Mouse (Mus musculus): ENCODE data around the gene Pdcd11. TPM values are rescaled to one million over a fixed set of nuclear protein-coding genes. Genes with fewer than 3 reads are reported as not detected.
"Not testable (repeated sequence)": the region's sequence is repeated elsewhere in the genome, so short reads cannot be mapped to it uniquely, and the experiment has no call there.

The Pdcd11 gene
- polyA plus RNA-seq, 1 experiment from 2014 or later = 4.6 TPM

DNA sequence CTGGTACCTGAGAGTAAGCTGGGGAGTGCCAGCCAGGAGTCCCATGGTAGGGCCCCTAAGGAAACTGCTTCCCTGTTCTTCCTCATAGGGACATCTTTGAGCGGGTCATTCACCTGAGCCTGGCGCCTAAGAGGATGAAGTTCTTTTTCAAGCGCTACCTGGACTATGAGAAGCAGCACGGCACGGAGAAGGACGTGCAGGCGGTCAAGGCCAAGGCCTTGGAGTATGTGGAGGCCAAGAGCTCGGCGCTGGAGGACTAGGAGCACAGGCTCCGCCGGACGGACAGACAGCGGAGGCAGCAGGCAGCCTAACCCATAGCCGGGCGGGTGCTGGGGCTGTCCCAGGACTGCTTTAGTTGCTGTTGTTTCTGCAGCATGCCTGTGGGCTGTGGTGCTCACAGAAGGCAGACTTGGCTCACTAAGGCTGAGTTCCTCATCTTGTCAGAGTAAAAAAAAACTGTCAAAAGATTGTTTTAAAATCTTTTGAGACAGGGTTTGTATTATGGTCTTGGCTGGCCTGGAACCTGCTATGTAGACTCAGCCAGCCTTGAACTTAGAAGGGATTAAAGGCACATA, 40.1 kb downstream of the Pdcd11 start:
- H3K36me3 ChIP-seq = peaks cover 73% of the 10 kb centered on the region
- no peak overlapping the region for H3K27ac ChIP-seq
- no peaks in the 10 kb centered on the region for H3K27me3 ChIP-seq
- 93% methylated on average over 15 of the region's 15 CpGs for WGBS
- H3K4me2 ChIP-seq = no peak overlapping the region
- no peak overlapping the region for H3K9ac ChIP-seq
- ATAC-seq (replicated peaks; ENCODE audit: insufficient number of reproducible peaks, insufficient read depth, low FRiP score, low read depth) = no peak
- H3K4me1 ChIP-seq (replicated peaks) = no peaks in the 10 kb centered on the region
- H3K9me3 ChIP-seq (replicated peaks) = no peaks in the 10 kb centered on the region
- no peak overlapping the region for H3K4me3 ChIP-seq

GRCm38 (mm10) chr19:47133161-47133560, 42.6 kb downstream of the Pdcd11 start:
- no peak overlapping the region for H3K27ac ChIP-seq

GRCm38 (mm10) chr19:47135568-47135967, 45.0 kb downstream of the Pdcd11 start:
- no peaks in the 10 kb centered on the region for H3K27me3 ChIP-seq
- WGBS = 90% methylated on average over 17 of the region's 17 CpGs
- no peak overlapping the region for H3K27ac ChIP-seq
- no peak overlapping the region for H3K4me2 ChIP-seq
- ATAC-seq (replicated peaks; ENCODE audit: insufficient number of reproducible peaks, insufficient read depth, low FRiP score, low read depth) = no peak
- no peaks in the 10 kb centered on the region for H3K9me3 ChIP-seq (replicated peaks)
- H3K4me1 ChIP-seq (replicated peaks) = peaks cover 31% of the 10 kb centered on the region
- H3K36me3 ChIP-seq = peaks cover 28% of the 10 kb centered on the region; the same call in 1 of the 2 replicates
- H3K9ac ChIP-seq = no peak overlapping the region
- H3K4me3 ChIP-seq = no peak overlapping the region

More at GRCm38 (mm10) chr19:47133161-47133560, 42.6 kb downstream of the Pdcd11 start:
- Histone ChIP-seq H3K9me3 (replicated peaks) (no peaks in the 10 kb centered on the region), H3K9ac (no peak overlapping the region), H3K4me1 (replicated peaks) (peaks cover 23% of the 10 kb centered on the region), H3K27me3 (no peaks in the 10 kb centered on the region), H3K4me2 (no peak overlapping the region), H3K4me3 (no peak overlapping the region), H3K36me3 (peaks cover 52% of the 10 kb centered on the region)
- 86% methylated on average over 7 of the region's 7 CpGs for WGBS
- ATAC-seq (replicated peaks; ENCODE audit: insufficient number of reproducible peaks, insufficient read depth, low FRiP score, low read depth) = no peak

GRCm38 (mm10) chr19:47136170-47136569, 45.6 kb downstream of the Pdcd11 start:
- peaks cover 31% of the 10 kb centered on the region for H3K4me1 ChIP-seq (replicated peaks)
- no peak overlapping the region for H3K4me3 ChIP-seq
- 0 out of 2 replicates have a peak overlapping the region, but pooled peaks have one; percentile 76 for H3K4me2 ChIP-seq
- H3K36me3 ChIP-seq = peaks cover 22% of the 10 kb centered on the region; the same call in 1 of the 2 replicates
- H3K9ac ChIP-seq = no peak overlapping the region
- H3K9me3 ChIP-seq (replicated peaks) = no peaks in the 10 kb centered on the region
- H3K27ac ChIP-seq = no peak overlapping the region
- 86% methylated on average over 5 of the region's 5 CpGs for WGBS
- no peak for ATAC-seq (replicated peaks; ENCODE audit: insufficient number of reproducible peaks, insufficient read depth, low FRiP score, low read depth)
- H3K27me3 ChIP-seq = no peaks in the 10 kb centered on the region

DNA sequence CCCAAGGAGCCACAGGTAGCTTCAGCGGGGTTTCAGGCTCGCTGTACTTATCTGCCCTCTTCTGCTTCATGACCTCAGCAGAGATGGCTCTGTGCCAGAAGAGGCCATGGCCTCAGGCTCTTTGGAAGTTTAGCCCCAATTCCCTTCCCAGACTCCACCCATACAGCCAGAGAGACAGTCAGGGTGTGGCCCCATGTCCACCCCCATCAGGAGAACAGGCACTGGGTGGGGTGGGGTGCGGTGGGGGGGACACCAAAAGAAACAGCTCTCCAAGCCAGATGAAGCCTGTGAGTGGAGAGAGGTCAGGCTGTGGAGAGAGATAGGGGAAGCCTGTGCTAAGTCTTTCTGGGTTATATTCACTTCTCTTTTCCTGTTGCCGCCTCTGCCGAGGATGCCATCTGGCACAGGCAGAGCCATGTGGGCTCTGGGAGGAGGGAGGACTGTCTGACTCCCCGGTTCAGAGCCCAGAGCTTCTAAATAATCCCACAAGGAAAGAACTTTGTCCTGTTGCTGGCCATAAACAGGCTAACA, 46.5 kb downstream of the Pdcd11 start:
- peak; percentile 20; the same call in 1 of the 2 replicates for ATAC-seq (replicated peaks; ENCODE audit: insufficient number of reproducible peaks, insufficient read depth, low FRiP score, low read depth)
- H3K27ac ChIP-seq = peak overlapping the region; percentile 85
- peaks cover 14% of the 10 kb centered on the region; the same call in 1 of the 2 replicates for H3K36me3 ChIP-seq
- peak overlapping the region; percentile 76 for H3K4me2 ChIP-seq
- no peaks in the 10 kb centered on the region for H3K27me3 ChIP-seq
- H3K9ac ChIP-seq = peak overlapping the region; percentile 68
- H3K4me1 ChIP-seq (replicated peaks) = peaks cover 31% of the 10 kb centered on the region
- 8% methylated on average over 6 of the region's 6 CpGs for WGBS
- H3K9me3 ChIP-seq (replicated peaks) = no peaks in the 10 kb centered on the region
- H3K4me3 ChIP-seq = peak overlapping the region; percentile 55

GRCm38 (mm10) chr19:47137771-47138421, 47.3 kb downstream of the Pdcd11 start, which contains the start of gene Calhm2:
Gene Calhm2 (minus strand): TSS chr19:47138294.
- Histone ChIP-seq H3K4me1 (replicated peaks) (peaks cover 31% of the 10 kb centered on the region), H3K9me3 (replicated peaks) (no peaks in the 10 kb centered on the region), H3K27me3 (no peaks in the 10 kb centered on the region), H3K4me3 (peak within 1 kb of the TSS; percentile 55), H3K36me3 (peaks cover 9% of the 10 kb centered on the region; the same call in 1 of the 2 replicates), H3K9ac (peak within 1 kb of the TSS; percentile 68), H3K27ac (peak within 1 kb of the TSS; percentile 85), H3K4me2 (peak within 1 kb of the TSS; percentile 76)
- peak; percentile 83 for ATAC-seq (replicated peaks; ENCODE audit: insufficient number of reproducible peaks, insufficient read depth, low FRiP score, low read depth)
- 1% methylated on average over 28 of the region's 28 CpGs for WGBS

- ATAC-seq (replicated peaks; ENCODE audit: insufficient number of reproducible peaks, insufficient read depth, low FRiP score, low read depth); H3K4me3 ChIP-seq: not testable (repeated sequence)
- 35% methylated on average over 7 of the region's 7 CpGs for WGBS
These were observed 49.0 kb downstream of the Pdcd11 start for GRCm38 (mm10) chr19:47139611-47140010.

GRCm38 (mm10) chr19:47142438-47142837, 51.9 kb downstream of the Pdcd11 start:
- WGBS = 70% methylated on average over 6 of the region's 6 CpGs
- H3K4me2 ChIP-seq = no peak overlapping the region
- no peak overlapping the region for H3K27ac ChIP-seq
- no peak overlapping the region for H3K9ac ChIP-seq
- ATAC-seq (replicated peaks; ENCODE audit: insufficient number of reproducible peaks, insufficient read depth, low FRiP score, low read depth) = no peak
- H3K9me3 ChIP-seq (replicated peaks) = no peaks in the 10 kb centered on the region
- peaks cover 15% of the 10 kb centered on the region for H3K4me1 ChIP-seq (replicated peaks)
- no peak overlapping the region for H3K4me3 ChIP-seq
- no peaks in the 10 kb centered on the region for H3K27me3 ChIP-seq
- H3K36me3 ChIP-seq = no peaks in the 10 kb centered on the region

More at GRCm38 (mm10) chr19:47139611-47140010, 49.0 kb downstream of the Pdcd11 start:
- not testable (repeated sequence) for H3K27me3 ChIP-seq; H3K9ac ChIP-seq; H3K9me3 ChIP-seq (replicated peaks); H3K4me2 ChIP-seq; H3K27ac ChIP-seq; H3K36me3 ChIP-seq
- peaks cover 31% of the 10 kb centered on the region for H3K4me1 ChIP-seq (replicated peaks)

GRCm38 (mm10) chr19:47144154-47144553, 53.6 kb downstream of the Pdcd11 start, which contains the start of gene Calhm1:
Gene Calhm1 (minus strand): TSS chr19:47144254.
- no peak for ATAC-seq (replicated peaks; ENCODE audit: insufficient number of reproducible peaks, insufficient read depth, low FRiP score, low read depth)

DNA sequence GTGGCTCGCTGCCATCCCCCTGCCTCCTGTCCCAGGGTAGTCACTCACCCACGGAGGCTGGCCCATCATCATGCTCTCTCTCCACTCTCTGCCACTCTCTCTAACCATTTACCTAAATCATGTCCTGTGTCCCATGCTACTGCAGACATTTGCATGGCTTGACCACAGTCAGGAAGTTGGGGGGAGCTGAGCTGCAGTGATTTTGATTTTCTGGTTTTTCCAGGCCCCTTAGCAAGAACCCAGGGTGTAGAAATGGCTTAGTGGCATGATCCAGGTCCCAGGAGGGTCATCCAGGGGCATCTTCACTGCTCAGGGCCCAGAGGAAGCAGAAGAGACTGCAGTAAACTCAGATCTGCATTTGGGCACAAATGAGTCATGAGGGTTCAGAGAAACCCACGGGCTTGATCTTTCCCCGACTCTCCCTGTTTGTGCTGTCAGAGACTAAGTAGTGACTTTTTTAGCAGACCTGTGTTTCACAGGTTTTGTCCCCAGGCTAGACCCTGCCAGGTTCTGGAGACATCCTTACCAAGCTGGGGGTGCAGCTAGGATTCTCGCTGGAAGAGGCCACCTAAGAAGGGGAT, 57.8 kb downstream of the Pdcd11 start:
- no peak overlapping the region for H3K9ac ChIP-seq
- H3K4me3 ChIP-seq = no peak overlapping the region
- peaks cover 10% of the 10 kb centered on the region for H3K4me1 ChIP-seq (replicated peaks)
- no peak overlapping the region for H3K4me2 ChIP-seq
- H3K9me3 ChIP-seq (replicated peaks) = no peaks in the 10 kb centered on the region
- ATAC-seq (replicated peaks; ENCODE audit: insufficient number of reproducible peaks, insufficient read depth, low FRiP score, low read depth) = no peak
- 68% methylated on average over 5 of the region's 5 CpGs for WGBS
- no peak overlapping the region for H3K27ac ChIP-seq
- no peaks in the 10 kb centered on the region for H3K36me3 ChIP-seq
- H3K27me3 ChIP-seq = peaks cover 19% of the 10 kb centered on the region

More at GRCm38 (mm10) chr19:47144154-47144553, 53.6 kb downstream of the Pdcd11 start, which contains the start of gene Calhm1:
- Histone ChIP-seq H3K9me3 (replicated peaks) (no peaks in the 10 kb centered on the region), H3K27ac (no peak within 1 kb of the TSS), H3K9ac (no peak within 1 kb of the TSS), H3K4me2 (no peak within 1 kb of the TSS), H3K27me3 (no peaks in the 10 kb centered on the region), H3K36me3 (no peaks in the 10 kb centered on the region), H3K4me3 (no peak within 1 kb of the TSS), H3K4me1 (replicated peaks) (no peaks in the 10 kb centered on the region; the same call in none of the 2 replicates)
- 80% methylated on average over 6 of the region's 6 CpGs for WGBS

DNA sequence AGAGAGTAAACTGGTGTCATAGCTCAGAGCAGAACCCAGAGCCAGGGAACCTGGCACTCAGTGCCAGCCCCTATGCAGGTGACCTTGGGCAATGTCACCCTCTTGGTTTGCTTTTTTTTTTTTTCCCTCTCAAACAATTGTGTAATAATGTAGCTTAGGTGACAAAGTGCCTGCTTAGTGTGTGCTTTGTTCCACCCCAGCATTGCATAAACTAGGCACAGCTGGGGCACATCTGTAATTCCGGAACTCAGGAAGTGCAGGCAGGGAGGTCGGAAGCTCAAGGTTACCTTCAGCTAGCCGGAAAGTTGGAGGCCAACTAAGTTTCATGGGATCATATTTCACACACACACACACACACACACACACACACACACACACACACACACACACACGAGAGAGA, 59.3 kb downstream of the Pdcd11 start:
- no peaks in the 10 kb centered on the region for H3K36me3 ChIP-seq
- no peak overlapping the region for H3K9ac ChIP-seq
- H3K4me3 ChIP-seq = no peak overlapping the region
- no peaks in the 10 kb centered on the region for H3K9me3 ChIP-seq (replicated peaks)
- 37% methylated on average over 4 of the region's 4 CpGs for WGBS
- no peak for ATAC-seq (replicated peaks; ENCODE audit: insufficient number of reproducible peaks, insufficient read depth, low FRiP score, low read depth)
- H3K27me3 ChIP-seq = peaks cover 19% of the 10 kb centered on the region
- H3K4me2 ChIP-seq = no peak overlapping the region
- H3K4me1 ChIP-seq (replicated peaks) = peaks cover 10% of the 10 kb centered on the region
- H3K27ac ChIP-seq = no peak overlapping the region; the same call in 1 of the 2 replicates
